Mouse (Mus musculus) ovary, adult 18-20 months (tissue): ENCODE data around the gene Ptger1.

Experiments
- DNase-seq: peaks from one replicate; pipeline ENCODE4 v3.0.0; 2022; ENCODE audit warnings: low spot score, mixed read lengths

The Ptger1 gene

DNA sequence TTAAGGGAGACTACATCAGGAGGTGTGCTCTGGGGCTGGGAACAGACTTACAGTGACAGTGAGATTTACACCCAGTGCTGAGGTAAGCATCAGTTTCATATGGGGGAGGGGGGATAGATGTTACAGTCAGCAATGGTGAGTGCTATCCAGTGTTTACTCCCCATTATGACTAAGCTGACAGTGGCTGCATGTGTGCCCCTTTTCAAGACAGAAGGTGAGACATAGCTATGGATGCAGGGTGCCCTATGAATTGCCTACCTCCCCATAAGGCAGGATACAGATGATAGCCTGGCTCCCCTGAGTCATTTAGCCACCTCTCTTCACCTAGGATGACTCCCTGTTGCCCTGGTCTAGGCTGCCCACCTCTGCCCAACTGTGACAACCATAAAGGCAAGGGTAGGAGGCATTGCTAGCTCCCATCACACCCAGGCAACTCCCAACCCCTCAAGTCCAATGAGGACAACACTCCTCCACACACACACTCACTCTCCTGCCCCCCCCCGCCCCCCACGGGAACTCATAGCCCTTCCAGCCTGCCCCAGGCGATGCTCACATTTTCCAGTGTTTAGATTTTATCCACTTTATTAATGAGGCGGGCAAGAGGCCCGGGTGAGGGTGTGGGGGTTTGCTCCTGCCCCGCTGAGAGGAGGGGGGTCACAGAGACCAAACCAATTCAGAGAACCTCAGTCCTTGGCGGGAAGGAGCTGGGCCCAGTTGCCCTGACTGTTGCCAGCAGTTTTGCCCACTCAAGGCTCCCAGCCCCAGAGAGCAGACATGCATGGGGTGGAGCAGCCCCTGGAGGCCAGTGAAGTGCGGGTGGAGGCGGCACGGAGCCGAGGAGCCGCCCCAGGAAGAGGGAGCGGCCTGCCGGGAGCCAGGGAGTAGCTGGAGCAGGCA lies at the start of gene Ptger1:
Gene Ptger1 (plus strand): TSS at position 710 of the 897 bp plus-strand sequence.
- DNase-seq, result peak; percentile 47

DNA sequence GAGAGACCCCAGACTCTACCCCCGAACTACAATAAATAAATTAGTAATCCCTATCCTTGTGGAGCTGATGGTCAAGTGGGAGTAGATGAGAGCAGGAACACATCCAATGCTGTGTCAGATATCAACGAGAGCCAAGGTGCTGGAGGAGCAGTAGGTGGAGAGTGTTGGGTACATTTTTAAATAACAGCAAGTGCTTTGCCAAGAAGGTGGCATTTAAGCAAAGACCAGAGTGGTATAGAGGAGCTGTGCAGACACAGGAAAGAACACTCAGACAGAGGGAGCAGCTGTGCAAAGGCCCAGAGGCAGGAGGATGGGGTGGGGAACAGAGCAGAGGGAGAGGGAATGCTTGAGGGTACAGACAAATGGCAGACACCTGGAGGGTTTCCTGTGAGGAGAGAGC lies 49.4 kb upstream of the Ptger1 start:
- no peak for DNase-seq

DNA sequence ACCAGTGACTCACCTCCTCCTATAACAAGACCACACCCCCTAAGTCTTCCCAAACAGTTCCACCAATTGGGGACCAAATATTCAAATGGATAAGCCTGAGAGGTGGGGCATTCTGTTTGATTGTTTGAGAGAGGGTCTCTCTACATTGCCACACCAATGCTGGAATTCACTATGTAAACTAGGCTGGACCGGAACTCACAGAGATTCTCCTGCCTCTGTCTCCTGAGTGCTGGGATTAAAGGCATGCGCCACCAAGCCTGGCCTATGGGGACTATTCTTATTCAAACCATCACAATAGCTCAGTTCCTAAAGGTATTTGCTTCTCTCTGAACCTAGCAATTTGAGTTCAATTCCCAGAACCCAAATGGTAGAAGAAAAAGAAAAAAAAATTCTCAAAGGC lies 47.9 kb upstream of the Ptger1 start:
- no peak for DNase-seq

DNA sequence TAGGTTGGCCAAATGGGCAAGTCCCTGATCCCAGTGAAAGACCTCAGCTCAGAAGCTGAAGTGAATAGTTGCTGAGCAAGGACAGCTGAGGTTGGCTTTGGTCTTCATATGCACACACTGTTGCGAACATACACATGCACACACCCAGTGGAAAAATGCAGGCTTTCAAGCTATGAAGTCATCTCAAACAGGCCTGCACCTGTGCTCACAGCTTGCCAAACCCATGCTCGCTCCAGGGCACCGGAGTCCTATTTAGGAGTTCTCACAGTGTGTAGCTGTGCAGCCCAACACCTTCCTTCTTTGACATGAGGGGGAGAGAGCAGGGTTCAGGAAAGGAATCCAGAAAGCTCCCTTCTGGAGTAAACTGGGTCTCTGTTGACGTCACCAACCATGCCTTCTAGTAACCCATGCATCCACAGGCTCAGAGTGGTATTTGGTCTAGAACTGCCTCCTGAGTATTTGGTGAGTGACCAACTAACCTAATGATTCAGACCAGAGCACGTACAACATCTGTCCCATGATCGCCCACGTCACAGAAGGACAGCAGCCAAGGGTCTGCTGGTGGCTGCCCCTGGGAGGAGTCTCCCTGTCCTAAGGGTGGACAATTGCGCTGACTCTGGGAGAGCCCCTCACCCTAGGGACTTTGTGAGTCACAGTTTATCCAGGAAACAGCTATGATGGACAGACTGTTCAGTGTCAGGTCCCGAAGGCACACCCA lies 46.8 kb upstream of the Ptger1 start:
- no peak for DNase-seq

DNA sequence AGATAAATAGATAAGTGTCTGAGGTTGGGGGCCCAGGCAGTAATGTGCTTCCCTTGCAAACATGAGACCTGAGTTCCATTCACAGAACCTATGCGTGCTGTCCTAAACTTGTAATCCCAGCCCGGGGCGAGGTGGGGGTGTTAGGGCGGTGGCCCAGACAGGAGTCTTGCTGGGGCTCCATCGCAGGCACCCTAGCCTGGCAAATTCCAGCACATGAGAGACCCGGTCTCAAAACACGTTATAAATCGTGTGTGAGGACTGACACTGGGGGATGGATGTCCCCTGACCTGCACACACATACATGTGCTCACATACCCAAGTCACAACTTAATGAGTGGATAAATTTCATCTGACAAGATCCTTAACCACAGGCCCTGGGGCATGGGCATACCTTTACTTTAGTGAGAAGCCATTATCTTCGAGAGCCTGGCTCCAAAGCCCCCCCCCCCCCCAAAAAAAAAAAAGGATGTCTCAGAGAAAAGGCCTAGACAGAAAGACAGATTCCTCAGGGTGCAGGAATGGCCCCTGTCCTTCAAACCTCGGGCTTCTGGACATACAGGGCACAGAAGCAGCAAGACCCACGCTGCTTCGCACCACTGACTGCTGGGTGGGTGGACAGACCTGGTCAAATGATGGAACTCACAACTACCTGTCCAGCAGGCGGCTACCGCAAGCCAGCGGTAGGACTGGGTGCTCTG lies 44.6 kb upstream of the Ptger1 start:
- DNase-seq, result no peak

DNA sequence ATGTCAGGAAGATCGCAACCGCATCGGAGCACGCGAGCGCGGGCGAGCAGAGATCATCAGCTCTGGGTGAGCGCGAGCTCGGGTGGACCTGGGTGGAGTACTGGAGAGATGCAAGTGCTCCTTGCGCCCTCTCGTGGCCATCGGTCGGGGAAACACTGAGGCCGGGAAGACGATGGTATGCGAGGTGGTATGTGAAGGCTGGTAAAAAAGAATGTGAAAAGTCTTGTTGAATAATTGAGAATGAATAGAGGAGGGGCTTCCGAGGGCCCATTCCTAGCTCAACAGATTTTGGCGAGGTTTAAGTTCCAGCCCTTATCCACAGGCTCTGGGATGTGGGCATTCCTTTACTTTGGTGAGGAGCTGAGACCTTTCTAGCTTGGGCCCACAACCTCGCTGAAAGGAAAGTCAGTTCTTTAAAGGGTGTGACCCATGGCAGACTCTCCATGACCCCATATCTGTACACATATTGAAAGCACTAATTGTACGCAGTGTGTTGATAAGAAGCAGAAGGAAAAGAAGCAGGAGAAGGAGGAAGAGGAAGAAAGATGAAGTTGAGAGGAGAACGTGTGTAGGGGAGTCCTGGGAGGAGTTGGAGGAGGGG lies 44.0 kb upstream of the Ptger1 start:
- DNase-seq, result peak; percentile 62

DNA sequence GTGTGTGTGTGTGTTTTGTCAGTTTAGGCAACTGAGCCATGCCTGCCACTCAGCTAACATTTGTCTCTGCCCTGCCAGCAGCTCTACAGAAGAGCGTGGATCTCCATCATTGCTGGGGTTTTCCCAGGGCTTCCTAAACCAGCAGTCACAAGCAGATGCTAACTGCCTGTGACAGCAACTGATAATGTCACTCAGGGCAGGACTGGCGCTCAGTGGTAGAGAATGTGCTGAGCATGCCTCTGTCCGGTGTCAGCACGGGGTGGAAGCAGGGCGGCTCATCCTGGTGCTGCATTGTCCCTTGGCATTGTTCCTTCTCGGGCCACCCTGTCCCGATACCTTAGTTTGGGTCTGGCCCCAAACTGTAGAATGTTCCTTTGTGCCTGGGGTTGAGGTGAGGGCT lies 42.9 kb upstream of the Ptger1 start:
- DNase-seq, result no peak

DNA sequence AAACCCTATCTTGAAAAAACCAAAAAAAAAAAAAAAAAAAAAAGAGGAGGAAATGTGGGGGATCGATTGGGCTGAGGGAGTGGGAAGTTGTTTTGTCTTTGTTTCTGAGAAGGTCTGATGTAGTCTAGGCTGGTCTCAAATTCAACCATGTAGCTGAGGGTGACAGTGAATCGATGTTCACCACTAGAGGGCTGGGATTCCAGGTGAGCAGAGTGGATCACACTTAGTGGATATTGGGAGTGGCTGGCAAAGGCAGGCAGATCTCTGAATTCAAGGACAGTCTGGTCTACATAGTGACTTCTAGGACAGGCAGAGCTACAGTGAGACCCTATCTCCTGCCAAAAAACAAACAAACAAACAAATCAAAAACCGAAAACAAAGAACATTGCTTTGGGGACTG lies 41.7 kb upstream of the Ptger1 start:
- DNase-seq, result no peak

DNA sequence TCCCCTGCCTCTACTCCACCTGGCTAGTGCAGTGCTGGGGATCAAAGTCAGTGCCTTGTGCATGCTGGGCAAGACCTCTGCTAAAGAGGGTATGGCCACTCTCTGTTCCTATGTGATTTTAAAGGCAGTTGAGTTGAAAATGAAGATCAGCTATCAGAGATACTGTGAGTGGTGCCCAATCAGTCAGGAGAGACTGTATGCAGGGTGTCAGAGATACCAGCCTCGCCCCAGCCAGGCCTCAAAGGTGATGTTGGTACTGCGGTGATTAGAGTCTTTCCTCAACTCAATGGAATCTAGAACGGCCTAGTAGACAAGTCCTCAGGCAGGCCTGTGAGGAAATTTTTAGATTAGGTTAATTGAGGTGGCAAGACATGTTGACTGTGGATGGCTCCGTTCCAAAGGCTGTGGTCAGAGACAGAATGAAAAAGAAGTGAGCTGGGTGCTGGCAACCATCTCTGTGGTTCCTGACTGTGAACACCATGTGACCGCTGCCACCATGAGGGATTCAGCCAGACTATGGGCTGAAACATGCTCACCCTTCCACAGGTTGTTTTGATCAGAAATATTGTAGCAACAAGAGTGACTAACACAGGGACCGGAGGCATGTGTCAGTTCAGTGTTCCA lies 40.7 kb upstream of the Ptger1 start:
- no peak for DNase-seq

DNA sequence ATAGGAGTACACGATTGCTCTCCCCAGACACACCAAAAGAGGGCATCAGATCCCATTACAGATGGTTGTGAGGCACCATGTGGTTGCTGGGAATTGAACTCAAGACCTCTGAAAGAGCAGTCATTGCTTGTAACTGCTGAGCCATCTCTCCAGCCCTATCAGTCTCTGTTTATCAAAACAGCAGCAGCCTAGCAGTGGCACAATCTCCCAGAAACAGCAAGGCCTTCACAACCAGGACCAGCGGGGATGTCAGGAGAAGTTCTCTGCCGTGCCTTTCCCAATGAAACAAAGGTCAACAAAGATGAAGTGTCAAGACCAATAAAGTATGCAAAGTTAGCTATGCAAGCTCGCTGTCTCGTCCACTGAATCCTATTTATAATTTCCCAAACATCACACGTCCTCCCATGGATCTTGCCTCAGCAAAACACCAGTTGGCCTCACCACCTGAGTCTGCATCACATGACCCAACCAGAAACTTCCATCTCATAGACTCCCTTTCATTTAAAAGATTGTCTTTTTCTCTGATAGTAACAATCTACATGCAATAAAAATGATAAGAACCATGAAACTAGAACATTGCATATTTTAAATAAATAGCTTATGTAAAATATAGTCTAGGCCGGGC lies 34.3 kb upstream of the Ptger1 start:
- DNase-seq, result no peak

DNA sequence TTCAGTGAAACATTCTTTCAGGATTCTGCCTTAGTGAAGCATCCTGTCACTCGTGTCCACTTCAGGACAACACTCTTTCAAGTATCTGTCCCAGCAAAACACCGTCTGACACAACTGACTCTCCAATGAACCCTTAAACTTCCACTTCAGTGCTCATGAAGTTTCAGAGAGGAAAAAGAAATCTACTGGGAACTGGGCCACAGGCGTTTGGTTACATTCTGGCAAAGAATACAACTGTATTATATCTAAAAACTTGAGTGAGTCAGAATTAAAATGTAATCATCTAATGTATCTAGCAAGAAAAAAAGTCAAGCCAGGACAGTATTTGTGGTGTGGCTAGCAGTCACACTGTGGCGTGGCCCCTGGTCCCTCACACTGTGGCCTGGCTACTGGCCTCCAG lies 27.6 kb upstream of the Ptger1 start:
- no peak for DNase-seq

DNA sequence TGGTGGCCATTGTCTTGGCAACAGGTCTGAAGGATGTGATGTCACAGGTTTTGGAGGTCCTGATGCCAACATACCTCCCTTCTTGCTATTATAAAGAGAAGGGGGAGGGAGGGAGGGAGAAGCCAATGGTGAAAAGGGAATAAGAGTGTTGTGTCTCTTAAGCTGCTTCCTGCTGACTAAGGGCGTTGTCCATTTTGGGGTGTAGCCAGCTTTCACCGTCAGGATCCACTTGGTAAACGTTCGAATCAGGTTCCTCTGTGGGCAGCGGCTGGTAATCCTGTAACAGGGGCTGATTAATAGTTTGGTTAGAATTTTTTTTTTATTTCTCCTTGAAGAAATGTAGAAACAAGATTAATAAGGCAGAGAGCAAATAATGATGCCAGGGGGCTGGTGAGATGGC lies 26.8 kb upstream of the Ptger1 start:
- DNase-seq, result no peak

DNA sequence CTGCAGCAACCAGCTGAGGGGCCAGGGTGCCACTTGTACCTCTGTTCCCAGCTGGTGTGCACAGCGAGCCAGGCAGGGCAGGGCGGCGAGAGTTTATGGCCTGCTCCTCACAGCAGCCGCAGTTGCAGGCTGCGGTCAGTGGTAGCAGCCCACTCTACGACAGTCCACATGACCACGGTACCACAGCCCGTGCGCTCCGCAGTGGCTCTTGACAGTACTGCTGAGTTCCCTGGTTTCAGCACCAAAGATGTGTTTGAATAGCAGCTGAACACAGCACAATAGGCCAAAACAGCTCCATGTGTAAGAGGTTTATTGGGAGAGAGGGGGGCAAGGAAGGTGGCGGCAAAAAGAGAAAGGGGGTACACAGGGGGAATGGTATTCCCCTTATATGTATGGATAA lies 19.0 kb upstream of the Ptger1 start:
- DNase-seq, result no peak

DNA sequence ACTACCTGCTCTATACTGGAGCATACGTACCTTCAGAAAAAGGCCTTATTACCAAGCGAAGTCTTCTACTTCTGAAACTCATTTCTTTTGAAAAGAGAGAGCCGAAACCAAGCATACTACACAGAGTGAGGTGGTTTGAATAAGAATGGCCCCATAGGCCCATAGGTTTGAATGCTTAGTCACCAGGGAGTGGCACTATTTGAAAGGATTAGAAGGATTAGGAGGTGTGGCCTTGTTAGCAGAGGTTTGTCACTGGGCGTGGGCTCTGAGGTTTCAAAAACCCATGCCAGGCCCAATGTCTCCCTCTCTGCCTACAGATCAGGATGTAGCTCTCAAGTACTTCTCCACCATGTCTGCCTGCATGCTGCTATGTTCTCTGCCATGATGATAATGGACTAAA lies 18.4 kb upstream of the Ptger1 start:
- no peak for DNase-seq

DNA sequence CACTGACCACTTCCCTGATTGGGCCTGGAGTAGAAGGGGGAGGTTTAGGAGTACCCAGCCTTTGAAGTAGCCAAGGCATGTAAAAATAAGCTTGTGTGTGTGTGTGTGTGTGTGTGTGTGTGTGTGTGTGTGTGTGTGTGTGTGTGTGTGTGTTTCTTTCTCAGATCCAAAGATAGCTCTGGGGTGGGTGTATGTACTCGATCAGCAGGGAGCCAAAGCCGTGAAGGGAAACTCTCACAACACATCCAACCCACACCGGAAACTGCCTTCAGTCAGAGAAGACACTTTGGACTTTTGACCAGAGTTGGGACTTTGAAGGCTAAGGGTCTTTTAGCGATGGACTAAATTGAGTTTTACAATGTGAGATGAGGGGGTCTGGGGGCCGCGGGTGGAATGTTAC lies 16.8 kb upstream of the Ptger1 start:
- no peak for DNase-seq

DNA sequence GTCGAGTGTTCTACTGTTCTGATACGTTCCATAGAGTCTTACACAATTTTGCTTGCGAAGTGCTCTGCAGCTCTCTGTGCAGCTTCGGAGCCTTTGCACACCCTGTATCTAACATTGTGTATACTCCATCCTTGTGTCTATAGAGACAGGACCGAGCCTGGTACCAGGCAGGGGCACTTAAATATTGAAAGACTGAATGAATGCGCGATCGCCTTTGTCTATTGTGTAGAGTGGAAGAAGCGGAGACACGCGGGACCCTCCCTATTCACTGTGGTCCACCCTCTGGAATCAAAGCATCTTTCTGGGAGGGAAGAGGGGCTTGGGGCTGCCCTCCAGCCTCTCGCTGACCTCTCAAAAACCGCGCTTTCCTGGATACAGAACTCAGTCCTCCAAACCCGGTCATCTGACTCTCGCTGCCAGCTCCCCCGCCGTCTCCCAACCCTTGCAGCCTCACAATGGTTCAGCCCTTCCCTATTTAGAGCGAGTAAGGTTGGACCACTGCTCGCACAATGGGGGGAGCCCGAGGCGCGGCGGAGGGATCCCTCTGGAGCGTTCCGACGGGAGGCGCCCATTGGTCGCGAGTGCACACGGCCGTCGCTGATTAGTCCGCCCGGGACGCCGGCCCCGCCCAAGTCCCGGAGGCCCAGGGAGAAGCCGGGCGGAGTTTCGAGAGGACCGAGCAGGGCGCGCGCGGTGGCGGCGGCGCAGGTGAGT lies 14.3 kb upstream of the Ptger1 start, which contains the start of gene Gipc1:
Gene Gipc1 (plus strand): TSS at position 648 of the 714 bp plus-strand sequence.
- DNase-seq, result peak; percentile 95

DNA sequence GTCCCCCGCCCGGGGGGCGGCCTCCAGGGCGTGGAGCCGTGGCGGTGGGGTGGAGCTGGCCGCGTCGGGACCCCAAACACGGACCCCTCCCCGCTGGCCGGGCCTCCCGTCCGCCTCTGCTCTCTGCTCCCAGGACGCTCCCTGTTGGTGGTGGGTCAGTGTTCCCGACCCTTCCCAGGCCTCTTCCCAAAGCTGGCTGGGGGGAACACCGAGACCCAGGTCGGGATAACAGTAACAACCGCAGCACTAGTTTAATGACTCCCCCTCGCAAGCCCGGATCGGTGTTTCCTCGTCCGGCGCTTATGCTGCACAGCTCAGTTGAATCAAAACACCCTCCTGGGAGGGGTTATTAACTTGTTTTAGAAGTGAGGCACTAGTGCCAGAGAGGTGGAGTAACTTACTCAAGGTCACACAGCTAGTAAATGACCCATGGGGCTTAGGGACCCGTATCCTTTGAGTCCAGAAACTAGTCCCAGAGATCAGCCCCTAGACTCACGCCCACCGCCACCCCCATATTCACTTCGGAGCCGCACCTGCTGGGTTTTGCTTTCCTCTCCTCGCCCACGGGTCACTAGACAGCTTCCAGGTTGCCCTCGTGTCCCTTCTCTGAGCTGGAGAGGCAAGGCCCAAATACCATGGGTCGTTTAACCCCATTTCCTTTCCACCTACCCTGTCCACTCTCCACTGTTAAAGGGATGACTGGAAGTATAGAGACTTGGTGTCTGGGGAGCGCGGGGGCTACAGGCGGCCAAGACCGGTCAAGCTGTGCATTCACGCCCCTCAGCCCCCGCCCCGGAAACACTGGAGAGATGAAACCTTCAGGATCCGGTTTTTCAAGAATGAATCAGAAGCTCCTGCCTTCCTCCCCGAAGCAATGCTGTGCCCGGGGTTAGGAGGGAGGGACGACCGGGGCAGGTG lies 13.5 kb upstream of the Ptger1 start:
- no peak for DNase-seq

DNA sequence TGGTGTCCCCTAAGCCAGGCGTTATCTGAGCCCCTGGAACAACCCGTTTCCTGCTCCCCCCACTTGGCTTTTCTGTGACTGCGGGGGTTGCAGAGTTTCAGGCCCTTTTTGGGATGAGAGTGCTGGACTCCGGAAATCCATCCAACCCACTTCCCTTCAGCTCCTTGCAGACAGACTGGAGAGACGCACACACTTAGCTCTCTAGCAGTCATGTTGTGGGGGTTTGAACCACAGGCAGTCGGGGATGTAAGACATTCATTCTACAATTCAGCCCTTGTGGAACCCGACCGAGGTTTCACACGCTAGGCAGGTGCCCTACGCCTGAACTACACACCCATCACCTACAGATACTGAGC lies 12.8 kb upstream of the Ptger1 start:
- DNase-seq, result no peak

DNA sequence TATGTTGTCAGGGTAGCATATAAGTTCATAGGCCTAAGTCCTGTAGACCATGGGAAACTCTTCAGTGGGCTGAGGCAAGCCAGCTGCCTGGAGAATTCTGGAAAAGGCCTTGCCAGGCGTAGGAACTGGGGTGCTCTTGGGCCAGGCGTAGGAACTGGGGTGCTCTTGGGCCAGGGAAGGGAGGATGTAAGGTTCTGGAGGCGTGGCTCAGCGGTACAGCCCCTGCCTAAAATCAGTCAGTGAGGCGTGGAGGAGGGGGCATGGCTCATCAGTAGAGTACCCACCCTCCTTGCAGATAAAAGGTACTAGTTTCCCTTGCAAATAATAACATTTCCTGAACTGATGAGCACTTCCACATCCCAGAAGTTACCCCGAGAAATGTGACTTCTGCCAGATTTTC lies 11.8 kb upstream of the Ptger1 start:
- no peak for DNase-seq

DNA sequence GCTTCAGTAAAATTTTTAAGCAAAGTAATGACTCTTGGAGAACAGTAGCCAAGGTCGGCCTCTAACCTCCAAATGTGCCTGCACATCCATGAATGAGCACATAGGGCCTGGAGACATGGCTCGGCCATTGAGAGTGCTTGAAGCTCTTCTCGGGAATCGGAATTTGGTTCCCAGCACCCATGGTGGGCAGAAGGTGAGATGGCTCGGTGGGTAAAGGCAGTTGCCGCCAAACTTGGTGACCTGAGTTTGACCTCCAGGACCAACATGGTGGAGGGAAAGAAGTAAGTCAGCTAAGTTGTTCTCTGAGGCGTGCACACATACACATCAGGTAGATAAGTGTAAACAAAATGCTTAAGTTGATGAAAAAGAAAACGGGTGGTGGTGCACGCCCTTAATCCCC lies 10.4 kb upstream of the Ptger1 start:
- no peak for DNase-seq
